Mouse (Mus musculus) hindlimb bud, embryonic 11.5 days (tissue): Measurements from ENCODE around the gene Prkca.

Experiments used
- DNase-seq: peaks from one replicate; pipeline ENCODE4 v3.0.0-alpha.2; 2012; ENCODE audit warnings: low read depth, low spot score; ENCODE audit errors: extremely low spot score

Prkca gene

DNA sequence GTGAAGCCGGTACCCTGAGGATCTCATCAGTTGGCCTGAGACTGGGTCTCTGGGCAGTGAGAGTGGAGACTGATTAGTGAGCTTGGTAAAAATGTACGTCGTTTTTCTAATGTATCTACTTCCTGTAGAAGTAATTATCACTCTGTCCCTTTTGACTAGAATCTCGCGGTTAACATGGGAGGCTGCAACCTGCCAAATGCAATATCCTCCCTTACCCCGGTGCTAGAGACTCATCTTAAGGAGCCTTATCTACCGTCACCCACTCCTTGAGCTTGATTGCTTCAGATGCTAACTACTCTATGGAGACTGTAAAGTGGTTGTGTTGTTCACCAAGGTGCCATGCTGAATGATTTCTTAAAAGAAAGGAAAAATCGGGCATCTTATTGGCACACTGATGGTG, 1.9 kb downstream of the Prkca start:
- DNase-seq = no peak

GRCm38 (mm10) chr11:108340293-108340692, 3.4 kb downstream of the Prkca start:
- no peak for DNase-seq

GRCm38 (mm10) chr11:108336445-108336844, 7.3 kb downstream of the Prkca start:
- DNase-seq = no peak

- DNase-seq = no peak
These were observed 8.2 kb downstream of the Prkca start for GRCm38 (mm10) chr11:108335536-108335935.

- DNase-seq = no peak
These were observed 9.1 kb downstream of the Prkca start for GRCm38 (mm10) chr11:108334658-108335057.

GRCm38 (mm10) chr11:108333583-108334379, 9.9 kb downstream of the Prkca start:
- no peak for DNase-seq

GRCm38 (mm10) chr11:108333006-108333405, 10.7 kb downstream of the Prkca start:
- DNase-seq = no peak

DNA sequence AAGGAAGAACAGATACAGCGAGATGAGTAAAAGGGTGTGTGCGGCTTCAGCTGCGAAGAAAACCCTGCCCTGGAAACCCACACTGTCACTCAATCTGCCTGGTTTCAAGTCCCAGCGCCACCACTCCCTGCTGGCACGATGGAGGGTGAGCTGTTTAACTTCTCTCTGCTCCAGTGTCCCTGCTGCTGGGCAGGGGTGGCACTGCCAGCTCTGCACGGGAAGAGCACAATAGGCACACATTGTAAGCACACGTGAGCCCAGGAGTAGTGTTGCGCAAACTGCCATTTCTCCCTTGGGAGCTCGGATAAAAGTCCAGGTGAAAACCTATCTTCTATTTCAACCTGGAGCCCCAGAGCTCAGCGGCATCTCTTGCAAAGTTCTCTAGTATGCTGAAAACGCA, 12.9 kb downstream of the Prkca start:
- DNase-seq = no peak

GRCm38 (mm10) chr11:108325943-108326342, 17.8 kb downstream of the Prkca start:
- no peak for DNase-seq

DNA sequence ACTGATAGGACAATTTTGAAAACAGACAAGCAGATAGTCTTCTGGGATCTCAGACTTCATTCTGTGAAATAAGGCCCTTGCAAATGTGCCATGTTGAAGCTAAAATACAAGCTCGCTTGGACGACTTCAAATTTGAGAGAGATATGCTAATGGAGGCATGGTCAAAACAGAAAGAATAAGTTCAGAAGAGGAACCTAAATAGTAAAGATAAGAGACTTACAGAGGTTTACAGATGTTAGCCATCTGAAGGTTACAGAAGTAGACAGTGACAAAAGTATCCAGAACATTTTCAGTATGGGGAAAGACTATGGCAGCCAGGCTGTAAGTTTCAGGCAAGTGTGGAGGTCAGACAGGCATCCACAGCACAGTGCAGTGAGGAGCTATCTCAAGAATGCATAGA, 21.6 kb downstream of the Prkca start:
- no peak for DNase-seq

GRCm38 (mm10) chr11:108320561-108320960, 23.2 kb downstream of the Prkca start:
- DNase-seq = no peak

DNA sequence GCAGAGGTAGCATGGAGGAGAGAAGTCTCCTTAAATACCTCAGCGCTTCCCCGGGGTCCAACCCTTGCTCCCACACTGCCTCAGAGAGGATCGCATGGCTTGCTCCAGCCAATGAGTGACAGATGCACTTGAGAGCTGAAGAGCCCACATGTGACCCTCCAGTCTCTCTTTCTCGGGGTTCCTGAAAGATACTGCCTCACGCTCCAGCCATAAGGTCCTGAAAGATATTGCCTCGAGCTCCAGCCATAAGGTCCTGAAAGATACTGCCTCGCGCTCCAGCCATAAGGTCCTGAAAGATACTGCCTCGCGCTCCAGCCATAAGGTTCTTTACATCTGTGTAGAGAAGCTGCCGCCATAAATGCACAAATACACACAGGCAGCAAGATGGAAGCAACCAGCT, 24.6 kb downstream of the Prkca start:
- DNase-seq = no peak

GRCm38 (mm10) chr11:108317878-108318277, 25.9 kb downstream of the Prkca start:
- DNase-seq = no peak

DNA sequence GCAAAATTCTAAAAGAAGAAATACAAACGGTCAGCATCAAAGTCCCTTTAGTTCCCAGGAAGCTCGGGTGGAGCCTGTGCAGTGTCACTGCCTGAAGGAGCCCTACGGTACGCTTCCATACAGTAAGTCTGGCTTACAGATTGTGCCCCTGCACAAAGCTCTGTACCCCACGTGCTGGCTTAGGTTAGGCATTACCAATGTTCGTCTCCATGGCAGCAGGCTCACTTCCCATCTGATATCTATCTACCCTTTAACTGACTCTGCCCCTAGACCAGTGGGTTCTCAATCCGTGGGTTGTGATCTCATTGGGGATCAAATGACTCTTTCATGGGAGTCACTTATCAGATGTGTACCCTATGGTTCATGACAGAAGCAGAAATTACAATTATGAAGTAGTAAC, 28.0 kb downstream of the Prkca start:
- no peak for DNase-seq

DNA sequence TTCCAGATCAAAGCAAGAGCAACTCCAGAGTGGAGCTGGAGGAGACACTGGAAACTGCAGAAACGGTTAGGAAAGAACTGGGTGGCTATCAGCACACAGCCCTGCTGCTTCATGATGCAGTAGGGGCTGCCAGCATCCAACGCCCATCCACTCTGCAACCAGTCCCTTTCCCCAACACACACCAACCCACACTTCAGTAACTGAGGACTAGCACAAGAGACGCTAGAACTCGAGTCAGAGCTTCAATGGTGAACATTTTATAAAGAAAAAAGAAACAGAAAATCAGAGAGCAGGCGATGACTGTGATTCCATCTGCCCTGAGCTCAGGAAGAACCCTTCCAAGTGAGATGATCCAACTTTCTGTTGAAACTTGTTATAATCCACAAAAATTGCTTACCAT, 31.2 kb downstream of the Prkca start:
- no peak for DNase-seq

DNA sequence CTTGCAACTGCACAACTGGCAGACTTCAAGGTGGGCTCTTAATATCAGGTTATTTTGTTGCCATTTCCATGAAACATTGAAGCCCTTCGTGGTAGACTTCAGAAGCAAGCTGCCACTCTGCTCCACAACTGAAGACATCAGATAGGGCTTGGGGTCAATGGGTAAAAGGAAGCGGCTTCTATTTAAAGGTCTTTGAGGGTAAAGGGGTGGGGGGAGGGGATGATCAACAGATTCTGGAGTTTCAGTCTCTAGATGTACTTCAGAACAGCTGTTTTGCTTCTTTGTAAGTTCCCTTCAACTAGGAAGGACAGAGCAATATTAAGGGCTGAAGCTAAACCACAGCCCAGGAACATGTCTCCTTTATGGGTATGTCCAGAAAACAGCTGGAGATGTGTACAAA, 31.8 kb downstream of the Prkca start:
- DNase-seq = no peak

DNA sequence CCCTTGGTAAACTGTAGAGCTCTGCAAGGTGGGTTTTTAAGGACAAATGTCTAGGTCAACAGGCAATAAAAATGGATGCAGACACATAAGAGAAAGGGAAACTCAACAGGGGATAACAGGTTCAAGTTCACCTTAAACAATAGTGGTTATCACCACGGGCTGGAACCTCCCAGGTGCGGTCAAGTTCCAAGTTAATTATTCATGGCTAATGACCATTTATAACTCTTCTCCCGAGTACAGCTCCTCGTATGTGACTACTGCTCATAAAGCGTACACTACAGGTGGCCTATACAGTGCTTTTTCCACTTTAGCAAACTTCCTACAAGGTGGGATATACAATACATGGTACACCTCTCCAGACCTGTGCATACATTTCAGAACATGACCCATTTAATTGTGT, 33.9 kb downstream of the Prkca start:
- no peak for DNase-seq

DNA sequence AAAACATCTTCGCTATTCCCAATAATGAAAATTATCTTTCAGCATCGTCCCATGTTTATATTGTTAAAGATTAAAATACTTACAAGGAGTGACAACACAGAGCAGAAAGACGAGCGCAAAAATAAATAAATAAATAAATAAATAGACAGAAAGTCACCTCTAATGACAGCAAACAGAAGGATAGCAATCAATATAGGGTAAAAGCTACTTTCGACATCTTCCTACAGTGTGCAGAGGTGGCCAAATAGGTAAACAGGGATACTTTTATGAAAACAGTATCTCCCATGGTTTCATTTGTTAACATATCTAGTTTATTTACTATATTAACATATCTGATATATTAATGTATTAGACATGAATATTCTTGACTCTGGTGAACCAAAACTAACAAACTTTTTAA, 35.5 kb downstream of the Prkca start:
- DNase-seq = no peak

DNA sequence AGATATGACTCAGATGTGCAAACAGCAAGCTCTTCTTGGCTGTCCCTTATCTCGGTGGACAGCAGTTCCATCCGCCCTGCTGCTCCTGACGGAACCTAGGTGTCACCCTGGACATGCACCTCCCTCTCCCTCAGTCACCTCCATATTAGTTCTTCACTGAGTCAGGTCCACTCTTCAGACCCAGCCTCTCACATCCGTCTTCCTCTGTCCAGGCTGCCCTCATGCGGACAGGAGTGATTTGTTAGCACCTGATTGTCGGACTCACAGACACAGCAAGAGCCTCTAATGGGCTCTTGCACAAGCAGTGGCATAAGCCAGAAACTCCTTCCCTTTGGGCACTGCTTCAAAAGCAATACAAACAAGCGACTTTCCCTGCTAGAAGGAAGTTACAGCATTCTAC, 36.5 kb downstream of the Prkca start:
- DNase-seq = no peak

GRCm38 (mm10) chr11:108303787-108304186, 39.9 kb downstream of the Prkca start:
- DNase-seq = no peak

- DNase-seq = no peak
These were observed 41.8 kb downstream of the Prkca start for GRCm38 (mm10) chr11:108301796-108302490.

- no peak for DNase-seq
These were observed 42.7 kb downstream of the Prkca start for GRCm38 (mm10) chr11:108301036-108301435.

GRCm38 (mm10) chr11:108300443-108300842, 43.3 kb downstream of the Prkca start:
- DNase-seq = no peak
